Mouse (Mus musculus) stomach, embryonic 15.5 days (tissue): ENCODE measurements around the gene Elp4. TPM values are rescaled to one million over a fixed set of nuclear protein-coding genes. Genes with fewer than 3 reads are reported as not detected.

ENCODE experiments used
- ATAC-seq: fragments of 200-750 bp; cut with Nextera tagmentation; 2 replicates; pipeline ENCODE4 v1.8.0; 2017; ENCODE audit warnings: low read depth, moderate number of reproducible peaks, moderate TSS enrichment; ENCODE audit not compliant: insufficient read depth, low FRiP score
- H3K27ac ChIP-seq: fragments of 300-500 bp; sonication (generic); 2 replicates; pipeline ENCODE4 v1.5.1; 2015; ENCODE audit warnings: mild to moderate bottlenecking, inconsistent platforms
- H3K27me3 ChIP-seq: fragments of 300-500 bp; sonication (generic); replicated peaks from 2 replicates; pipeline ENCODE4 v1.6.1; 2015; ENCODE audit warnings: inconsistent platforms
- H3K36me3 ChIP-seq: fragments of 300-500 bp; sonication (generic); 2 replicates; pipeline ENCODE4 v1.6.1; 2015; ENCODE audit warnings: inconsistent platforms
- H3K4me1 ChIP-seq: fragments of 300-500 bp; sonication (generic); 2 replicates; pipeline ENCODE4 v1.6.1; 2015; ENCODE audit warnings: inconsistent platforms
- H3K4me2 ChIP-seq: fragments of 300-500 bp; sonication (generic); 2 replicates; pipeline ENCODE4 v1.6.1; 2015; ENCODE audit warnings: mild to moderate bottlenecking, inconsistent platforms
- H3K4me3 ChIP-seq: fragments of 300-500 bp; sonication (generic); replicated peaks from 2 replicates; pipeline ENCODE4 v1.5.1; 2015; ENCODE audit warnings: inconsistent platforms
- H3K9ac ChIP-seq: fragments of 300-500 bp; sonication (generic); 2 replicates; pipeline ENCODE4 v1.6.1; 2015; ENCODE audit warnings: inconsistent platforms
- H3K9me3 ChIP-seq: fragments of 300-500 bp; sonication (generic); 2 replicates; pipeline ENCODE4 v1.6.1; 2016; ENCODE audit warnings: inconsistent platforms
- WGBS: fragments of 180-500 bp; shearing (Covaris S2); methylation state at CpG from one replicate; pipeline ENCODE4 v1.1.7; 2015; 5-methylcytosine and 5-hydroxymethylcytosine counted together
- polyA plus RNA-seq: library from polyadenylated mRNA; unstranded; fragments of >200 nt; fragmentation: Nextera tagmentation; extraction: Ambion mirVana; gene quantifications from 2 replicates; pipeline ENCODE4 v1.2.1, GENCODE M21; 2015

The Elp4 gene
- polyA plus RNA-seq, 1 experiment from 2014 or later: 37.3 TPM

- H3K4me3 ChIP-seq: no peak overlapping the region
- H3K9me3 ChIP-seq: no peaks in the 10 kb centered on the region
- no peak for ATAC-seq
- H3K9ac ChIP-seq: no peak overlapping the region
- H3K27ac ChIP-seq: no peak overlapping the region
- no peaks in the 10 kb centered on the region for H3K36me3 ChIP-seq
- WGBS: 16% methylated on average over 5 of the region's 5 CpGs
- no peak overlapping the region for H3K4me2 ChIP-seq
- peaks cover 90% of the 10 kb centered on the region for H3K27me3 ChIP-seq
- peaks cover 4% of the 10 kb centered on the region; the same call in 1 of the 2 replicates for H3K4me1 ChIP-seq
These were observed 238.7 kb downstream of the Elp4 start for GRCm38 (mm10) chr2:105665491-105666250.

- no peak overlapping the region for H3K27ac ChIP-seq
- no peaks in the 10 kb centered on the region for H3K9me3 ChIP-seq
- no peaks in the 10 kb centered on the region for H3K36me3 ChIP-seq
- no peak overlapping the region for H3K4me2 ChIP-seq
- ATAC-seq: no peak
- H3K9ac ChIP-seq: no peak overlapping the region
- WGBS: 13% methylated on average over 5 of the region's 5 CpGs
- H3K4me1 ChIP-seq: peaks cover 4% of the 10 kb centered on the region; the same call in 1 of the 2 replicates
- H3K27me3 ChIP-seq: peaks cover 88% of the 10 kb centered on the region
- H3K4me3 ChIP-seq: no peak overlapping the region
These were observed 239.4 kb downstream of the Elp4 start for GRCm38 (mm10) chr2:105664996-105665395.

DNA sequence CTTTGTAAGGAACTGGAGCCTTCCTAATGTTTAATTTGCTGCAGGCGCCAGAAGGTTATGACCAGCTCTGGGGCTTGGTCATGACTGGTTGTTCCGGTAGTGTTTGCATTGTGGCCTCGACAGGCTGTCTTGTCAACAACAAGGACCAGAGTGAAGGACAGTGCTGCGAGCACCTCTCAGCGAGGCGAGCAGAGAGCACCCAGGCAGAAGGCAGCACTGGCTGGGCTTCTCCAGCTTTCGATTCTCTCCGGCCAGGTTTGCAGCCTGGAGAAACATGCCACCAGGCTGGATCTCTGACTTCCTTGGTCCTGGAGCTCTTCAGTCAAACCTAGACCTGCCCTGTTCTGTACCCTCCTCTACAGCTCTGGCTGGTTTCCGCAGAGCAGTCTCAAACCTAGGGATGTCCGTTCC, 241.3 kb downstream of the Elp4 start:
- no peak overlapping the region; the same call in 1 of the 2 replicates for H3K4me3 ChIP-seq

DNA sequence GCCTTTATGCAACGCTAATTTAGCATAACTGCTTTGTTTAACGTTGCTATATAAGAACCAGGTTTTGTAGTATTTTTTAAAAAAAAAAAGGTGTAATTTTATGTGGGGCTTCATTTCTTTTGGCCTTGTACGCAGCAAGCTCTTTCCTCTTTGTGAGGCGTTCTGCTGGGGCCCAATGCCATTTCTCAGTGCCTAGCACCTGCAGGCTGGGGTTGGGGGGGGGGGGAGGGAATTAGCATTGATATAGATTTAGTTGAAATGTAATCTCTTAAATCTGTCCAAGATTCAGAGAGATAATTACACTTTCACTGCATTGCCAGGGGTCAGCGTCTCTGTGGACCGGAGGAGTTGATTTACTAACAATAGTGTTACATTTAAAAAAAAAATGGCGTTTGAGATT, 241.8 kb downstream of the Elp4 start:
- peaks cover 84% of the 10 kb centered on the region for H3K27me3 ChIP-seq
- WGBS: 5% methylated on average over 7 of the region's 7 CpGs
- H3K4me3 ChIP-seq: no peak overlapping the region
- H3K9ac ChIP-seq: no peak overlapping the region
- ATAC-seq: no peak
- H3K4me1 ChIP-seq: peaks cover 8% of the 10 kb centered on the region; the same call in 1 of the 2 replicates
- H3K36me3 ChIP-seq: no peaks in the 10 kb centered on the region
- no peak overlapping the region for H3K4me2 ChIP-seq
- no peaks in the 10 kb centered on the region for H3K9me3 ChIP-seq
- no peak overlapping the region for H3K27ac ChIP-seq

More for the DNA sequence above, 241.3 kb downstream of the Elp4 start:
- H3K27me3 ChIP-seq: peaks cover 88% of the 10 kb centered on the region
- H3K4me1 ChIP-seq: peaks cover 8% of the 10 kb centered on the region; the same call in 1 of the 2 replicates
- no peak overlapping the region for H3K4me2 ChIP-seq
- WGBS: 4% methylated on average over 10 of the region's 10 CpGs
- no peak overlapping the region for H3K9ac ChIP-seq
- H3K27ac ChIP-seq: no peak overlapping the region
- H3K9me3 ChIP-seq: no peaks in the 10 kb centered on the region
- no peaks in the 10 kb centered on the region for H3K36me3 ChIP-seq
- no peak for ATAC-seq

- Histone ChIP-seq H3K9ac (no peak overlapping the region), H3K4me2 (no peak overlapping the region), H3K4me1 (peaks cover 8% of the 10 kb centered on the region; the same call in 1 of the 2 replicates), H3K4me3 (no peak overlapping the region), H3K27me3 (peaks cover 83% of the 10 kb centered on the region), H3K9me3 (no peaks in the 10 kb centered on the region), H3K27ac (no peak overlapping the region), H3K36me3 (no peaks in the 10 kb centered on the region)
- ATAC-seq: no peak
- WGBS: 6% methylated on average over 16 of the region's 16 CpGs
These were observed 242.2 kb downstream of the Elp4 start for GRCm38 (mm10) chr2:105662121-105662520.

- no peak overlapping the region for H3K27ac ChIP-seq
- peaks cover 8% of the 10 kb centered on the region; the same call in 1 of the 2 replicates for H3K4me1 ChIP-seq
- peaks cover 83% of the 10 kb centered on the region for H3K27me3 ChIP-seq
- ATAC-seq: no peak
- H3K4me2 ChIP-seq: no peak overlapping the region
- no peaks in the 10 kb centered on the region for H3K9me3 ChIP-seq
- 1% methylated on average over 18 of the region's 18 CpGs for WGBS
- H3K4me3 ChIP-seq: no peak overlapping the region
- no peaks in the 10 kb centered on the region for H3K36me3 ChIP-seq
- H3K9ac ChIP-seq: no peak overlapping the region
These were observed 242.7 kb downstream of the Elp4 start for GRCm38 (mm10) chr2:105661623-105662066.

GRCm38 (mm10) chr2:105660874-105661622, 243.3 kb downstream of the Elp4 start:
- no peak overlapping the region for H3K27ac ChIP-seq
- no peaks in the 10 kb centered on the region for H3K9me3 ChIP-seq
- H3K4me2 ChIP-seq: no peak overlapping the region
- peaks cover 82% of the 10 kb centered on the region for H3K27me3 ChIP-seq
- no peak for ATAC-seq
- WGBS: 3% methylated on average over 26 of the region's 26 CpGs
- H3K36me3 ChIP-seq: no peaks in the 10 kb centered on the region
- peaks cover 8% of the 10 kb centered on the region; the same call in 1 of the 2 replicates for H3K4me1 ChIP-seq
- no peak overlapping the region for H3K9ac ChIP-seq
- H3K4me3 ChIP-seq: no peak overlapping the region

DNA sequence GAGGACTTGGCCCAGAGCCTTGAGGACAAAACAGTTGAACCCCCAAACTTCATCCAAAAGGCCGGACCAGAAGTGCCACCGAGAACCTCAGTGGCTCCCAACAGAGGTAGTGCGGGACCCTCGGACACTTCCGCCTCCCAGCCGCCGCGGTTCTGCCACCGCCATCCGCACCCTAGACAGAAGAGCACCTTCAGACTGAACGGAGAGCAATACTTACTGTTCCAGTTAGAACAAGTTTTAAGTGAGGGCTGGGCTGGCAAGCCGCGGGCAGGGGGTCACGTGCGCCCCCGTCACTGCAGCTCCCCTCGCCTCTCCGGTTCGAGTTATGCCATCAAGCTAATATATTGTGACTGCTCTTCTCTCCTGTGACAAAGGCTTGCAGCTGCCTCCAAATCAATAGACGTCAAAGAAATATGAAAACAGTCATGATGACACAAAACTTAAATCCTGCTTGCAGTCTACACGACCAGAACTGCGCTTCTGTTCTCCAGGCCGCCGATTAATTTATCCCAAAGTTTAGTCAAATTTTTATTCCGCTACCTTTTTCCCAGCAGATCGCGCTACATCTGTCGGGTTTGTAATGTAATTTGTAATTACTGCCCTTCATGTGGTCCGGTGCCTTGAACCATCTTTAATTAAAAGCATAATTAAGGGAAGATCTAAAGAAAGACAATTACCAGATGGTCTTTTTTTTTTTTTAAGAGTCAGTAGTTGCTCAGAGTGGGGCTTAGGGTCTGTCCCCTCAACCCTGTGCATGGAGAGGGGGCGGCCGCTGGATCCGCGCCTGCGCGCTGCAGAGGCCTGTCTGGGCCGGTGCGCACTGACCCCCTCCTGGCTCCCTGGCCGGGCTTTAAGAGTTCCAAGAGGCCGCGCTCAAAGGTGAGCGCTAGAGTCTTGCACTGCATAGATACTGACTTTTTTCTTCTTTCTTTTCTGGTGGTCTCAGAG, 244.2 kb downstream of the Elp4 start:
- Histone ChIP-seq H3K4me1 (peaks cover 8% of the 10 kb centered on the region; the same call in 1 of the 2 replicates), H3K4me3 (no peak overlapping the region), H3K36me3 (no peaks in the 10 kb centered on the region), H3K9ac (no peak overlapping the region), H3K9me3 (no peaks in the 10 kb centered on the region), H3K27me3 (peaks cover 73% of the 10 kb centered on the region), H3K4me2 (peak overlapping the region; percentile 19; the same call in 1 of the 2 replicates), H3K27ac (no peak overlapping the region)
- no peak for ATAC-seq
- 2% methylated on average over 41 of the region's 41 CpGs for WGBS

GRCm38 (mm10) chr2:105659350-105659749, 245.0 kb downstream of the Elp4 start:
- 8% methylated on average over 9 of the region's 9 CpGs for WGBS
- Histone ChIP-seq H3K27me3 (peaks cover 65% of the 10 kb centered on the region), H3K9ac (no peak overlapping the region), H3K36me3 (no peaks in the 10 kb centered on the region), H3K4me1 (peaks cover 8% of the 10 kb centered on the region; the same call in 1 of the 2 replicates), H3K9me3 (no peaks in the 10 kb centered on the region), H3K4me3 (no peak overlapping the region), H3K4me2 (no peak overlapping the region), H3K27ac (no peak overlapping the region)
- ATAC-seq: no peak

- Histone ChIP-seq H3K36me3 (no peaks in the 10 kb centered on the region), H3K27me3 (peaks cover 42% of the 10 kb centered on the region), H3K4me1 (0 out of 2 replicates have a peak, but pooled peaks cover 5% of the 10 kb centered on the region), H3K4me3 (no peak overlapping the region), H3K9me3 (no peaks in the 10 kb centered on the region), H3K9ac (no peak overlapping the region), H3K4me2 (no peak overlapping the region), H3K27ac (no peak overlapping the region)
- 75% methylated on average over 8 of the region's 8 CpGs for WGBS
- no peak for ATAC-seq
These were observed 247.9 kb downstream of the Elp4 start for GRCm38 (mm10) chr2:105656456-105656855.
